Mouse (Mus musculus) megakaryocyte-erythroid progenitor cell, adult 5-6 weeks (primary cell): Measurements from ENCODE around the gene AW011738. TPM values are rescaled to one million over a fixed set of nuclear protein-coding genes. Genes with fewer than 3 reads are reported as not detected.
A peak's percentile ranks its signal among the peaks of the same experiment; 100 is the strongest.

ENCODE experiments used
- ATAC-seq: replicated peaks from 2 replicates; pipeline ENCODE4 v1.8.0; 2016; ENCODE audit warnings: mild to moderate bottlenecking, inconsistent platforms; ENCODE audit not compliant: severe bottlenecking, poor library complexity, low FRiP score, low TSS enrichment
- total RNA-seq, 2 experiments: library from RNA; stranded (forward) in 1 of 2; stranded (reverse) in 1 of 2; fragments of 200-1000, 215-1000 nt in 1 of 2; fragments of >200 nt in 1 of 2; fragmentation: Nextera tagmentation in 1 of 2; gene quantifications; 2 replicates each; pipeline ENCODE4 v1.2.3; 2014 to 2017

Gene AW011738
- total RNA-seq, 2 experiments from 2014 or later: 0.38 to 0.55 TPM

GRCm38 (mm10) chr4:156234701-156235213 lies 31.7 kb downstream of the AW011738 start, which contains the start of gene Plekhn1:
Gene Plekhn1 (minus strand): TSS chr4:156234857.
- peak; percentile 35 for ATAC-seq

- peak; percentile 19 for ATAC-seq
These were observed 32.3 kb downstream of the AW011738 start for GRCm38 (mm10) chr4:156235360-156235770.

- ATAC-seq: peak; percentile 66
These were observed 32.9 kb downstream of the AW011738 start, which contains the start of gene Noc2l for GRCm38 (mm10) chr4:156235808-156236533. Gene Noc2l (plus strand): TSS chr4:156236010.

- ATAC-seq: 0 out of 2 replicates have a peak, but pooled peaks have one; percentile 20
These were observed 33.7 kb downstream of the AW011738 start for GRCm38 (mm10) chr4:156236651-156237447.

- ATAC-seq: no peak
These were observed 46.5 kb downstream of the AW011738 start for GRCm38 (mm10) chr4:156249567-156249966.

GRCm38 (mm10) chr4:156251081-156251480 lies 48.0 kb downstream of the AW011738 start:
- no peak for ATAC-seq

GRCm38 (mm10) chr4:156252140-156252539 lies 49.0 kb downstream of the AW011738 start:
- peak; percentile 19; the same call in 1 of the 2 replicates for ATAC-seq

- 0 out of 2 replicates have a peak, but pooled peaks have one; percentile 4 for ATAC-seq
These were observed 49.5 kb downstream of the AW011738 start for GRCm38 (mm10) chr4:156252619-156253018.

GRCm38 (mm10) chr4:156253043-156253442 lies 49.9 kb downstream of the AW011738 start:
- ATAC-seq: peak; percentile 69

GRCm38 (mm10) chr4:156254361-156255077 lies 51.4 kb downstream of the AW011738 start:
- peak; percentile 28 for ATAC-seq

Other genes starting within 250 kb of the AW011738 start
- gene C1qtnf12, start 241.0 kb upstream of the AW011738 start, total RNA-seq (2014; fragmentation: Nextera tagmentation): 923 and 965 TPM in 2 replicates
- 161 and 357 TPM in 2 replicates for gene C1qtnf12, start 241.0 kb upstream of the AW011738 start, total RNA-seq (2017)
- 7.6 and 9.4 TPM in 2 replicates for gene B3galt6, start 210.7 kb upstream of the AW011738 start, total RNA-seq (2014; fragmentation: Nextera tagmentation)
- gene B3galt6, start 210.7 kb upstream of the AW011738 start, total RNA-seq (2017): 11.0 and 11.7 TPM in 2 replicates
- gene Sdf4, start 210.4 kb upstream of the AW011738 start, total RNA-seq (2014; fragmentation: Nextera tagmentation): 48.2 and 74.4 TPM in 2 replicates
- 137 and 143 TPM in 2 replicates for gene Sdf4, start 210.4 kb upstream of the AW011738 start, total RNA-seq (2017)
- 2.5 and 6.9 TPM in 2 replicates for gene Tnfrsf4, start 189.5 kb upstream of the AW011738 start, total RNA-seq (2014; fragmentation: Nextera tagmentation)
- gene Tnfrsf4, start 189.5 kb upstream of the AW011738 start, total RNA-seq (2017): 1.8 and 5.6 TPM in 2 replicates
- gene Tnfrsf18, start 177.1 kb upstream of the AW011738 start, total RNA-seq (2014; fragmentation: Nextera tagmentation): 3.7 and 7.5 TPM in 2 replicates
- 2.6 and 7.0 TPM in 2 replicates for gene Tnfrsf18, start 177.1 kb upstream of the AW011738 start, total RNA-seq (2017)
- not detected in 2 replicates for gene Ttll10, start 143.9 kb upstream of the AW011738 start, total RNA-seq (2014; fragmentation: Nextera tagmentation)
- not detected in 2 replicates for gene Ttll10, start 143.9 kb upstream of the AW011738 start, total RNA-seq (2017)
- gene 9430015G10Rik, start 93.3 kb upstream of the AW011738 start, total RNA-seq (2014; fragmentation: Nextera tagmentation): 42.9 and 43.3 TPM in 2 replicates
- gene 9430015G10Rik, start 93.3 kb upstream of the AW011738 start, total RNA-seq (2017): 33.9 and 38.2 TPM in 2 replicates
- gene Rnf223, start 72.8 kb upstream of the AW011738 start, total RNA-seq (2014; fragmentation: Nextera tagmentation): 1.1 TPM in 1 of 2 replicates, not detected in the other
- not detected in 2 replicates for gene Rnf223, start 72.8 kb upstream of the AW011738 start, total RNA-seq (2017)
- gene Agrn, start 5.8 kb upstream of the AW011738 start, total RNA-seq (2014; fragmentation: Nextera tagmentation): 7.8 and 8.9 TPM in 2 replicates
- gene Agrn, start 5.8 kb upstream of the AW011738 start, total RNA-seq (2017): 3.3 TPM in 2 replicates
- 0.66 and 3.4 TPM in 2 replicates for gene Isg15, start 2.5 kb upstream of the AW011738 start, total RNA-seq (2014; fragmentation: Nextera tagmentation)
- 3.2 and 5.6 TPM in 2 replicates for gene Isg15, start 2.5 kb upstream of the AW011738 start, total RNA-seq (2017)
- gene Perm1, start 12.6 kb downstream of the AW011738 start, total RNA-seq (2014; fragmentation: Nextera tagmentation): not detected in 2 replicates
- gene Perm1, start 12.6 kb downstream of the AW011738 start, total RNA-seq (2017): not detected in 2 replicates
- 16.9 and 31.4 TPM in 2 replicates for gene Plekhn1, start 31.6 kb downstream of the AW011738 start, total RNA-seq (2014; fragmentation: Nextera tagmentation)
- 8.7 and 11.7 TPM in 2 replicates for gene Plekhn1, start 31.6 kb downstream of the AW011738 start, total RNA-seq (2017)
- gene Noc2l, start 32.7 kb downstream of the AW011738 start, total RNA-seq (2014; fragmentation: Nextera tagmentation): 160 TPM in 2 replicates
- 148 and 207 TPM in 2 replicates for gene Noc2l, start 32.7 kb downstream of the AW011738 start, total RNA-seq (2017)
- gene Samd11, start 52.4 kb downstream of the AW011738 start, total RNA-seq (2014; fragmentation: Nextera tagmentation): 0.47 and 0.72 TPM in 2 replicates
- gene Samd11, start 52.4 kb downstream of the AW011738 start, total RNA-seq (2017): 0.23 and 0.70 TPM in 2 replicates
- gene Vmn2r-ps159, start 127.8 kb downstream of the AW011738 start, total RNA-seq (2014; fragmentation: Nextera tagmentation): not detected in 2 replicates
- not detected in 2 replicates for gene Vmn2r-ps159, start 127.8 kb downstream of the AW011738 start, total RNA-seq (2017)